Mouse (Mus musculus) heart, postnatal 0 days (tissue): ENCODE measurements at regions not wholly inside any gene's neighbourhood (a gene's known extent, or its start where the extent isn't known, plus 50 kb on each side); places are given as distances from the start of the nearest gene placed in this dataset.

Source experiments
- CTCF ChIP-seq: IDR thresholded peaks from 2 replicates; pipeline ENCODE4 v1.5.1; 2016; ENCODE audit warnings: antibody characterized with exemption, control low read depth, low read depth
- EP300 ChIP-seq: IDR thresholded peaks from 2 replicates; pipeline ENCODE4 v1.6.1; 2016; ENCODE audit warnings: antibody characterized with exemption, low read depth

- TF ChIP-seq EP300 (no peak), CTCF (no peak)
Observed at GRCm38 (mm10) chr4:31566158-31566557, 397.7 kb upstream of the Map3k7 start.
